In genomic region chr7:83884021-83884658, GRCm38 (mm10) we compare ENCODE assay signal across 8 mouse cellular contexts. TPM values are rescaled to one million over a fixed set of nuclear protein-coding genes. Genes with fewer than 3 reads are reported as not detected.
DNase-seq lines count a peak whose midpoint lies in the region; ATAC-seq and TF ChIP-seq lines count a peak whose summit lies in the region.

Tlnrd1 (minus strand) TSS chr7:83884305.
Mesd (plus strand) TSS chr7:83884466.

- DNase-seq in CD8-positive naive resting alpha-beta T cell, adult 2 months (ENCODE audit: low read depth in 2 of 2, low spot score in 2 of 2), result peak; percentile 66 to 68
- DNase-seq in c-Kit-positive CD71-negative TER-119-negative erythroid progenitor cells, embryonic 14.5 days (ENCODE audit: low read depth), result peak; percentile 83
- DNase-seq in forebrain, embryonic 11.5 days (ENCODE audit: low spot score), result peak; percentile 93
- peak; percentile 89 to 91 for DNase-seq in kidney, postnatal 36 days

- WGBS in forebrain, embryonic 11.5 days, result under 1% methylated on average over 63 of the region's 69 CpGs
- under 1% methylated on average over 66 of the region's 69 CpGs for WGBS in heart, embryonic 16.5 days
- under 1% methylated on average over 66 of the region's 69 CpGs for WGBS in liver, embryonic 16.5 days (ENCODE audit: insufficient replicate concordance)
- under 1% methylated on average over 55 of the region's 69 CpGs for WGBS in neural tube, embryonic 13.5 days

- peak within 1 kb of the TSS; percentile 67 for H3K4me2 ChIP-seq in forebrain, embryonic 11.5 days (ENCODE audit: low read depth, low read length, severe bottlenecking)
- H3K4me2 ChIP-seq in heart, embryonic 16.5 days (ENCODE audit: low read depth, low read length), result peak within 1 kb of the TSS; percentile 97
- H3K4me2 ChIP-seq in liver, embryonic 16.5 days (ENCODE audit: low read depth, low read length), result peak within 1 kb of the TSS; percentile 82
- H3K4me2 ChIP-seq in neural tube, embryonic 13.5 days, result peak within 1 kb of the TSS; percentile 90

- no peaks in the 10 kb centered on the region; the same call in 1 of the 2 replicates for H3K36me3 ChIP-seq in forebrain, embryonic 11.5 days (ENCODE audit: control insufficient read depth, insufficient read depth, low read length)
- peaks cover 6% of the 10 kb centered on the region for H3K36me3 ChIP-seq in heart, embryonic 16.5 days (ENCODE audit: control insufficient read depth, insufficient read depth)
- H3K36me3 ChIP-seq in liver, embryonic 16.5 days (ENCODE audit: control insufficient read depth, insufficient read depth), result peaks cover 11% of the 10 kb centered on the region
- H3K36me3 ChIP-seq in neural tube, embryonic 13.5 days, result peaks cover 11% of the 10 kb centered on the region
- H3K36me3 ChIP-seq in testis, adult 2 months (ENCODE audit: control insufficient read depth, insufficient read depth, low read length), result no peaks in the 10 kb centered on the region

- no peaks in the 10 kb centered on the region for H3K9me3 ChIP-seq in forebrain, embryonic 11.5 days (ENCODE audit: control insufficient read depth, low read length)
- H3K9me3 ChIP-seq in heart, embryonic 16.5 days (replicated peaks; ENCODE audit: control insufficient read depth, low read length), result no peaks in the 10 kb centered on the region
- H3K9me3 ChIP-seq in liver, embryonic 16.5 days (replicated peaks; ENCODE audit: control insufficient read depth, low read length), result no peaks in the 10 kb centered on the region
- 0 out of 2 replicates have a peak, but pooled peaks cover 3% of the 10 kb centered on the region for H3K9me3 ChIP-seq in neural tube, embryonic 13.5 days

- peak; percentile 86 for ATAC-seq in forebrain, embryonic 11.5 days (replicated peaks; ENCODE audit: low FRiP score)
- ATAC-seq in heart, embryonic 16.5 days (replicated peaks; ENCODE audit: extremely low read depth, insufficient read depth, low FRiP score), result peak; percentile 79
- ATAC-seq in liver, embryonic 16.5 days (ENCODE audit: low read depth), result peak; percentile 61
- peak; percentile 86 for ATAC-seq in neural tube, embryonic 13.5 days (ENCODE audit: low read depth)

- peaks cover 4% of the 10 kb centered on the region; the same call in 1 of the 2 replicates for H3K4me1 ChIP-seq in forebrain, embryonic 11.5 days (replicated peaks; ENCODE audit: control insufficient read depth, insufficient read depth, low read length)
- H3K4me1 ChIP-seq in heart, embryonic 16.5 days (ENCODE audit: control insufficient read depth, insufficient read depth, low read length), result peaks cover 41% of the 10 kb centered on the region
- peaks cover 53% of the 10 kb centered on the region for H3K4me1 ChIP-seq in liver, embryonic 16.5 days (ENCODE audit: control insufficient read depth, low read depth, low read length)
- H3K4me1 ChIP-seq in neural tube, embryonic 13.5 days (replicated peaks), result peaks cover 49% of the 10 kb centered on the region
- H3K4me1 ChIP-seq in testis, adult 2 months (ENCODE audit: control insufficient read depth, insufficient read depth, low read length), result peaks cover 8% of the 10 kb centered on the region; the same call in 1 of the 2 replicates

- peak within 1 kb of the TSS; percentile 83 for H3K9ac ChIP-seq in forebrain, embryonic 11.5 days (ENCODE audit: low read length)
- H3K9ac ChIP-seq in heart, embryonic 16.5 days (ENCODE audit: low read length), result peak within 1 kb of the TSS; percentile 93
- peak within 1 kb of the TSS; percentile 88 for H3K9ac ChIP-seq in liver, embryonic 16.5 days (ENCODE audit: low read depth, low read length)
- H3K9ac ChIP-seq in neural tube, embryonic 13.5 days, result peak within 1 kb of the TSS; percentile 96

- TF ChIP-seq POLR2A in testis, adult 2 months (IDR thresholded peaks at IDR 0.05; ENCODE audit: control insufficient read depth, low read depth, low read length), result peak; percentile 19; the same call in 1 of the 2 replicates

- no peak for TF ChIP-seq CTCF in testis, adult 2 months (IDR thresholded peaks at IDR 0.05; ENCODE audit: control insufficient read depth, insufficient read depth, insufficient replicate concordance, low read depth, low read length)

- H3K4me3 ChIP-seq in forebrain, embryonic 11.5 days (ENCODE audit: low read depth, low read length), result peak within 1 kb of the TSS; percentile 64
- peak within 1 kb of the TSS; percentile 88 for H3K4me3 ChIP-seq in heart, embryonic 16.5 days (ENCODE audit: low read length)
- peak within 1 kb of the TSS; percentile 77 for H3K4me3 ChIP-seq in liver, embryonic 16.5 days (ENCODE audit: low read depth, low read length)
- peak within 1 kb of the TSS; percentile 87 for H3K4me3 ChIP-seq in neural tube, embryonic 13.5 days
- peak within 1 kb of the TSS; percentile 85 for H3K4me3 ChIP-seq in testis, adult 2 months (ENCODE audit: control insufficient read depth, low read depth, low read length)

- H3K27ac ChIP-seq in forebrain, embryonic 11.5 days (ENCODE audit: low read depth, low read length), result peak within 1 kb of the TSS; percentile 89
- peak within 1 kb of the TSS; percentile 98 for H3K27ac ChIP-seq in heart, embryonic 16.5 days (ENCODE audit: low read length)
- peak within 1 kb of the TSS; percentile 99 for H3K27ac ChIP-seq in liver, embryonic 16.5 days (ENCODE audit: low read length)
- H3K27ac ChIP-seq in neural tube, embryonic 13.5 days (replicated peaks), result peak within 1 kb of the TSS; percentile 95
- H3K27ac ChIP-seq in testis, adult 2 months (ENCODE audit: control insufficient read depth, insufficient read depth, low read depth, low read length), result peak within 1 kb of the TSS; percentile 84

- H3K27me3 ChIP-seq in forebrain, embryonic 11.5 days (ENCODE audit: control insufficient read depth, insufficient read depth, low read length), result no peaks in the 10 kb centered on the region
- H3K27me3 ChIP-seq in heart, embryonic 16.5 days (ENCODE audit: control insufficient read depth, insufficient read depth, low read length), result no peaks in the 10 kb centered on the region
- no peaks in the 10 kb centered on the region for H3K27me3 ChIP-seq in liver, embryonic 16.5 days (ENCODE audit: control insufficient read depth, insufficient read depth, low read depth, low read length)
- no peaks in the 10 kb centered on the region for H3K27me3 ChIP-seq in neural tube, embryonic 13.5 days
- H3K27me3 ChIP-seq in testis, adult 2 months (ENCODE audit: control insufficient read depth, insufficient read depth, low read length), result no peaks in the 10 kb centered on the region

RNA-seq across cellular contexts. Expression of gene Tlnrd1, which starts in this region (rescaled TPM):
- 14.3 and 14.5 TPM in 2 replicates for polyA plus RNA-seq in forebrain, embryonic 11.5 days (2014; fragmentation: Nextera tagmentation; extraction: Ambion mirVana)
- 8.4 and 10.1 TPM in 2 replicates for polyA plus RNA-seq in heart, embryonic 16.5 days (2015; fragmentation: Nextera tagmentation; extraction: Ambion mirVana)
- 5.9 and 7.2 TPM in 2 replicates for polyA plus RNA-seq in liver, embryonic 16.5 days (2015; fragmentation: Nextera tagmentation; extraction: Ambion mirVana)
- 10.1 and 11.2 TPM in 2 replicates for polyA plus RNA-seq in neural tube, embryonic 13.5 days (2015; fragmentation: Nextera tagmentation; extraction: Ambion mirVana)
- polyA plus RNA-seq in testis, adult 2 months (2012; rRNA removed), result 3.2 and 3.5 TPM in 2 replicates

RNA-seq across cellular contexts. Expression of gene Mesd, which starts in this region (rescaled TPM):
- 66.0 and 70.1 TPM in 2 replicates for polyA plus RNA-seq in forebrain, embryonic 11.5 days (2014; fragmentation: Nextera tagmentation; extraction: Ambion mirVana)
- polyA plus RNA-seq in heart, embryonic 16.5 days (2015; fragmentation: Nextera tagmentation; extraction: Ambion mirVana), result 66.7 and 84.9 TPM in 2 replicates
- 37.6 and 40.5 TPM in 2 replicates for polyA plus RNA-seq in liver, embryonic 16.5 days (2015; fragmentation: Nextera tagmentation; extraction: Ambion mirVana)
- 71.8 and 90.6 TPM in 2 replicates for polyA plus RNA-seq in neural tube, embryonic 13.5 days (2015; fragmentation: Nextera tagmentation; extraction: Ambion mirVana)
- 23.9 and 33.9 TPM in 2 replicates for polyA plus RNA-seq in testis, adult 2 months (2012; rRNA removed)

Comparison
In these comparisons a context has a peak if more than half of its experiments do, and no peak if none do; other contexts are left out.
1. Peak in every context shown above with its lines: DNase-seq, ATAC-seq, H3K4me3 ChIP-seq and H3K27ac ChIP-seq.